Mouse (Mus musculus): ENCODE measurements at regions not wholly inside any gene's neighbourhood (a gene's known extent, or its start where the extent isn't known, plus 50 kb on each side); places are given as distances from the start of the nearest gene placed in this dataset.

- TF ChIP-seq POLR2A (IDR thresholded peaks at IDR 0.05; ENCODE audit: extremely low read depth, insufficient read depth, low read length) (no peak), CTCF (IDR thresholded peaks at IDR 0.05; ENCODE audit: extremely low read depth, insufficient read depth, low read length) (no peak)
Measured at GRCm38 (mm10) chr13:107688972-107689371, 355.3 kb upstream of the Smim15 start.

All from cortical plate, adult 2 months (tissue).